Mouse (Mus musculus): Measurements from ENCODE around the gene Gm21964.

Gene Gm21964

GRCm38 (mm10) chr8:110100907-110101306 is at the start of gene Gm21964:
Gene Gm21964, plus strand, starts transcription at chr8:110101207.
- no peak for DNase-seq (ENCODE audit: low read depth, low spot score)

- DNase-seq (ENCODE audit: low read depth, low spot score) = no peak
Measured at GRCm38 (mm10) chr8:110051208-110051607, 49.8 kb upstream of the Gm21964 start.

- no peak for DNase-seq (ENCODE audit: low read depth, low spot score)
Measured at GRCm38 (mm10) chr8:110058207-110058606, 42.8 kb upstream of the Gm21964 start.

- DNase-seq (ENCODE audit: low read depth, low spot score) = no peak
Measured at GRCm38 (mm10) chr8:110064161-110064560, 36.8 kb upstream of the Gm21964 start.

DNA sequence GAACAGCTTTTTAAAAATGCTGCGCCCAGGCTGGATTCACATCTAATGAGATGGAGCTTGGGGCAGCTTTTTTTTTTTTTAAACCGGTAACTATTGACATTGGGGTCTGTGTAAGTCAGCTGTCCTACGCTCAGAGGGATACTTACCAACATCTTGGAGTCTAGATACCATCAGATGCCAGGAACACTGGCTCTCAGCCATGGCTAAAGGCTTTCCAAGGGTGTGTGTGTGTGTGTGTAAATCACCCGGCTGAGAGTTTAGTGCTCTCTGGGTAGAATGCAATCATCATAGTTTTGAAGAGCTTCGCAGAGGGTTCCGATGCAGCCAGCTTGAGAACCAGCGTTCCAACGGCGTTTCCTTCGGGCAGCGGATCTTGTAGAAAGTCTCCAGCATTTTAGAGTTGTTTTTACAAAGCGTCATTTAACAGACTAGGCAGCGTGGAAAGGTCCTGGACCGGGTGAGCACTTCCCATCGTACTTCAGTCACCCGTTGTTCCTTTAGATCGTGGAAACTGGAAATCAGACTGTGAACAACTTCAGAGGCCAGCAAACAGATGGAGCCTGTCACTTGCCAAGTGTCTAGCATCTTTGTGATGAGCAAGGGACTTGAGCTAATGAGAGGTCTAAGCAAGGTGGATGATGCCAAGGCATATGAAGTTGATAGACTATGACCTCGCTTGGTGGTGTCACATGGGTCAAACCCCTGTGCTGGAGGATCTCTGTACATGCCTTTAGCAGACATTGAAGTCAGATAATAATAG is 36.2 kb upstream of the Gm21964 start:
- no peak for DNase-seq (ENCODE audit: low read depth, low spot score)

- DNase-seq (ENCODE audit: low read depth, low spot score) = no peak
Measured at GRCm38 (mm10) chr8:110065676-110066075, 35.3 kb upstream of the Gm21964 start.

DNA sequence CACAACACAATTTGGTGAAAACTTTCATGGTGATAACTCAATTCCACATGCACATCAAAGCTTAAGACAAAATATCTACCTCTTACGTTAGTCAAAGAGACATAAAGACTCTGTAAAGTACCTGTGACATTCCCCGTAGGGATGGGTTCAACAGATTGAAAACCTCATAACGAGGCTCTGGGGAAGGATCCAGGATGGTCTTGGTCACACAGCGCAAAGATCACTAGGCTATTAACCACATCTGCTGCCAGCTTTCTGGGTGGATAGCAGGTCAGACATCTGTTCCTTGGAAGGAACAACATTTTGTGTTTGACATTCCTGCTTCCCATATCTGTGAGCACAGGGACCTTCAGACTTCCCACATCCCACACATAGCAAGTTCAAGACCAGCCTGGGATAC is 31.3 kb upstream of the Gm21964 start:
- DNase-seq (ENCODE audit: low read depth, low spot score) = no peak

DNA sequence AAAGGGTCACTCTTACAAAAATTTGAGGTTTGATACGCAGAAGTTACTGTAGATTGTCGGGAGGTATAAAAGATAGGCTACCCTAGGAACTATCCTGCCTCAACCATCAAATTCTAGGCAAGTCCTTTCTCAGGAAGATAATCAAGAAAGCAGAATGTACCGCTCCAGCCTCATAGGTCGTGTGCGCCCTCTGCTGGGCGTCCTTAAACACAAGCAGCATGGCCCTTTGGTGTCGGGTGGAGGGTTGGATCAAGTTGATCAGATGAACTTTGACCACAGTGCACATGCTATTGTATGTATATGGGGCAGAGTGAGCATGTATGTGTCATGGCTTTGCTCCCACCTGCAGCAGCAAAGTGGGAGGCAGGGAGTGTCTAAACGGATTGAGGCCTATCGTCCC is 29.4 kb upstream of the Gm21964 start:
- DNase-seq (ENCODE audit: low read depth, low spot score) = peak; percentile 34

- no peak for DNase-seq (ENCODE audit: low read depth, low spot score)
Measured at GRCm38 (mm10) chr8:110074496-110074895, 26.5 kb upstream of the Gm21964 start.

DNA sequence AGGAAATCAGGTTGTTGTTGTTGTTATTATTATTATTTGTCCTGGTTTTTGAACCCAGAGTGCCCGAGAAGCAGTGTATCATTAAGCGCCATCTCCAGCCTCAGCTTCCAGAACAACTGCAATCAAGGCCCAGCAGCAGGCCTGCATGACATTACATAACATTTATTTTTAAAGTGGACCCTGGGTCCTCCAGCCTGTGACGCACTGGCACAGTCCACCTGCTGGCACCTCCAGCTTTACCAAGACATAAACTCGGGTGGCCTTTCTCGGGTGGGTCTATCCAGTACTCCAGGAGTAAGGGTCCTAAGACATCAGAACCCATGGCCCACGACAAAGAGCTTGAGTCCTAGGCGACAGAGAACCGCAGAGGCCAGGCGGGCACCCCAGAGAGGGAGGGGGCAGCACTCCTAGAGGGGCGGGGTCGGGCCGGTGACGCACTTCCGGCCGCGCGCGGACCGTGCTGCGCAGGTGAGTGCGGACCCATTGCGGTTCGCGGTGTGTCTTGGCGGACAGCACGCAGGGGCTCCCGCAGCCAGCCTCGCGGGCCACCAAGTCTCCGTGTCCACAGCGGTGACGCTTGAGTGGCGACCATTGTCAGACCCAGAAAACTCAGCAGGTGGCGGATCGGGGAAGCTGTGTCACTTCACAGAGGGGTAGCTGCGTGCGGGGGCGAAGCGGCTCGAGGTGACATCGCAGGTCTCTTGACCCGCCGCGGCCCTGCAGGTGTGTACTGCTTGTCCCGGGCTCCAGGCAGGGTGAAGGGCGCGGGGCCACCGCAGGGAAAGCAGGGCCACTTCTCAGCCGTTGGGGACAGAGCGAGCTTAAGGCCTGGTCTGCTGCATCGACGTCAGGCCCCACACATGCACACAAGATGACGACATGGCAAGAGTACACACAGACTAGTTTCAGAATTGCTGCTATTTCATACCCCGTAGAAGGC is 21.5 kb upstream of the Gm21964 start, which contains the start of gene Zfp612:
TSS of gene Zfp612 (plus strand) at position 465 of the 940 bp plus-strand sequence.
- DNase-seq (ENCODE audit: low read depth, low spot score) = peak; percentile 53

- DNase-seq (ENCODE audit: low read depth, low spot score) = no peak
Measured at GRCm38 (mm10) chr8:110082416-110083105, 18.4 kb upstream of the Gm21964 start.

DNA sequence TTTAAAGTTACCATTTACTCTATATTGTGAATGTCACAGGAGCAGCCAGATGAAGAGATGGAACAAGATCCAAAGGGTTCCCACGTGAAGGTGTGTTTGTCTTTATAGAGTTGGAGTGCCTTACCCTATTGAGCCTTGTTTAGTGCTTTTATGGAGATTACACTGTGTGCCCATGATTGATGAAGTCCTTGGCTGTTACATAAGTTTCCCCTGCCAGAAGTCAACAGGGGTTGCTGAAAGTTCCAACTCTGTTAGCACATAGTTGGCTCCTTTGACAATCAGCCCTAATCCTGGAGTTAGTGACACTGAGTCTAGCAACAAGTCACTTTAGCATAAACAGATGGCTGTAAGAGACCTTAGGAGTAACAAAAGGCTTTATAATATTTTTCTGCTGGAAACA is 9.1 kb upstream of the Gm21964 start:
- peak; percentile 12 for DNase-seq (ENCODE audit: low read depth, low spot score)

- DNase-seq (ENCODE audit: low read depth, low spot score) = no peak
Measured at GRCm38 (mm10) chr8:110101676-110102075, 669 bp downstream of the Gm21964 start.

DNA sequence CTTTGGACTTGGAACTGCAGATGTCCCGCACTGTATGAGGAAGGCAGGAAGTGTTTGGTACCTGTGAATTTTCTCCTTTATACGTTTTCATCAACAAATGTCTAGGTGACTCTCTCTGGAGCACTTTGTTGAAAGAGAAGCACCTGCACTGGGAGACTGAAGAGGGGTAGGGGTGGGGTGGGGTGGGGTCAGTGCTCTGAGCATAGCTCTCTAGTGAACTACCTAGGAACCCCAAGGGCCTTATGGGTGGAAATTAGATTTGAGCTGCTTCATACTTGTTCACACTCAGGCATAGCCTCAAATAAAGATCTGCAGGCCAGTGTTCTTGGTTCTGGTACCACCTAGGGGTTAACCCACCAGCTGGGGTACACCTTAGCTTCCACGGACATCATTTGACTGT is 1.6 kb downstream of the Gm21964 start, which contains the start of gene Gm17720:
TSS of gene Gm17720 (minus strand) at position 101 of the 400 bp plus-strand sequence.
- DNase-seq (ENCODE audit: low read depth, low spot score) = no peak

DNA sequence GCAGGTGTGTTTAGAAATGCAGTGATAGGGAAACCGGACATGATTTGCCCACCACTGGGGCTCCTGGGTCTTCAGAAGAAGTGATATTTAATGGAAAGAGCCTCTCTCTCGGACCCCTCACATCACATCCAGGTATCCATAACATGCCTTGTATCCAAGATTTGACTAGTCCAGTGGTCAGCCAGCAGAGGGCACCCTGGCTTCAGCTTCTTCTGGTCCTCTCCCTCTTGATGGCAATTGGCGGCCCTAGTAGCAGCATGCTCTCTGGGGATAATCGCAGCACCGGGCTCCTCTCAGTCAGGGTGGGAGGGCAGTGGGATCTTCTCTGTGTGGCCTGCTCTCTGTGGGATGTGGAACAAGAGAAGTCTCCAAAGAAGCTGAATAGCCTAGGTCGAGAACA is 18.7 kb downstream of the Gm21964 start:
- DNase-seq (ENCODE audit: low read depth, low spot score) = no peak

DNA sequence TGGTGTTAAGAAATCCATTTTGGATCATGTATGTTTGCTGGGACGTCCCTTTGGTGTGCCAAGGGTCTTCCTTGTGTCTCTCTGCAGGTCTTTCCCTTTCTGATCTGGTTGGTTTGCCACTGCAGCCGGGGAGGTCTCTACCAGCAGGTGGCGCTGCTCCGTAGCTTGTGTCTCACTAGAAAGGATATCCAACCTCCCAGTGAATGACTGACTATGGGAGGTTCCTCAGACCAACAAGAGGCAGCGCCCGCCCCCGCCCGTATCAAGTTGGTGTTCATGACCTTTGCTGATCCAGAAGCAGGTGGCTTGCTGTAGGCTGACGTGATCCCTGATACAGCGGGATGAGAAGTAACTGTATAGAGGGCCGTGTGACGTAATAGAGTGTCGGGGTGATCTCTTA is 29.5 kb downstream of the Gm21964 start:
- peak; percentile 62 for DNase-seq (ENCODE audit: low read depth, low spot score)

- no peak for DNase-seq (ENCODE audit: low read depth, low spot score)
Measured at GRCm38 (mm10) chr8:110134236-110134635, 33.2 kb downstream of the Gm21964 start.

DNA sequence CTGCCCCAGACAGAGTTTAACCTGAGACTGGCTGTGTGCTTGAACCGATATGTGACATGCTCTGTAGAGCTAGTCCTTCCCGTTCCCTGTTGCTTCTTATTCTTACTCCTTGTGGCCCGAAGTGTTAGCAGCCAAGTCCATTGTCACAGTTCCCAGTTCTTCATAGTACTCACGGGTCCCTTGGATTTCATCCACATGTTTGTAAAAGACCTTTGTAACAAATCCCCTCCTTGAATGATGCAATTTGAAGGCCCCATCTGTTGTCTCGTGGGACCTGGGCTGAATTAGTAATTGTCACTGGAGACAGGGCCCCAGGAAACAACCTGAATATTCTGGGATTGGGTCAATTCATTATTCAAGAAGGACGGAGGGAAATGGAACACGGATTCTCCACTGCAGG is 34.5 kb downstream of the Gm21964 start:
- peak; percentile 7 for DNase-seq (ENCODE audit: low read depth, low spot score)

DNA sequence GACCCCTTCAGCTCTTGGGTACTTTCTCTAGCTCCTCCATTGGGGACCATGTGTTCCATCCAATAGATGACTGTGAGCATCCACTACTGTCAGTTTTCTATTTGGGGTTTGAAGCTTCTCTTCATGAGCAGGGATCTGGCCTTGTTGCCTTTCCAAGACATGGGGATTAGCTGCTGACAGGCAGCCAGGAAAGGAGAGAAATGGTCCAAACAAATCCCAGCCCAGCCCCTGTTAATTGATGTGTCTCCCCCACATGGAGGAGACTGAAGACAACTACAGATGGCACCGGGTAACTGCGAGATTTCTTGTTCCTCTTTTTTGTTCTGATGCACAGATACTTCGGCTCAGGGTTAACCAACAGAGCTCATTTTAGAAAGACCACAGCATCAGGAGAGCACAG is 39.1 kb downstream of the Gm21964 start:
- no peak for DNase-seq (ENCODE audit: low read depth, low spot score)

- DNase-seq (ENCODE audit: low read depth, low spot score) = no peak
Measured at GRCm38 (mm10) chr8:110140770-110141169, 39.8 kb downstream of the Gm21964 start.

- DNase-seq (ENCODE audit: low read depth, low spot score) = peak; percentile 9
Measured at GRCm38 (mm10) chr8:110145538-110145937, 44.5 kb downstream of the Gm21964 start.

DNA sequence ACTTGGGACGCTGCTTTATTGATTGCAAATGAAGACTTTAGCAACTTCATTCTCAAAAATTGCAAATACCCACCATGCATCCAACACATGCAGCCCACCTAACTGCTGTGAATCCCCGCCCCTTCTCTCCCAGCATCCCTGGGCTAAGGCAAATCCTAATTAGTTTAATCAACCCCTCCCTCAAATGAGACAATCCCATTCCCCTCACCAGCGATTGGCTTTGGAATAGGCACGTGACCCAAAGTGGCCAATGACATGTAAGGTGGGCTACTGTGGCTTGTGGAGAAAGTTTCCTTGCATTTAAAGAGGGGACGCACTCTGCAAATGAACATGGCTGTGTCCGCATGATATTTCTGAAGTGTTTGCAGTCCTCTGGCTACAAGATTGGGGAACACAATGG is 51.9 kb downstream of the Gm21964 start:
- no peak for DNase-seq (ENCODE audit: low read depth, low spot score)

Data from skeletal muscle tissue, adult 2 months (tissue).